Mouse (Mus musculus) CH12.LX (cell line): Measurements from ENCODE around the gene Ppp4r2.

Experiments
- CTCF ChIP-seq, 2 experiments: IDR thresholded peaks in 1 of 2; conservative IDR thresholded peaks in 1 of 2; 2 replicates each; pipeline ENCODE4 v1.5.1; 2011 to 2012; ENCODE audit warnings: low read depth in 2 of 2, low read length in 2 of 2, improper control_type of control experiment in 1 of 2, inconsistent platforms in 1 of 2, mild to moderate bottlenecking in 1 of 2, moderate library complexity in 1 of 2
- ELF1 ChIP-seq: IDR thresholded peaks from 2 replicates; pipeline ENCODE4 v1.6.1; 2014; ENCODE audit warnings: low read depth, mild to moderate bottlenecking, inconsistent platforms, low read length, improper control_type of control experiment
- EP300 ChIP-seq: IDR thresholded peaks from 2 replicates; pipeline ENCODE4 v1.6.1; 2011; ENCODE audit warnings: low read length, improper control_type of control experiment
- MAX ChIP-seq: IDR thresholded peaks from 2 replicates; pipeline ENCODE4 v1.6.1; 2011; ENCODE audit warnings: low read length, improper control_type of control experiment
- POLR2A ChIP-seq: IDR thresholded peaks from 2 replicates; pipeline ENCODE4 v1.6.1; 2011; ENCODE audit warnings: low read depth, mild to moderate bottlenecking, improper control_type of control experiment, low read length
- RCOR1 ChIP-seq: conservative IDR thresholded peaks from 2 replicates; pipeline ENCODE4 v1.6.1; 2012; ENCODE audit warnings: low read depth, mild to moderate bottlenecking, inconsistent platforms, low read length, improper control_type of control experiment
- SIN3A ChIP-seq: IDR thresholded peaks from 2 replicates; pipeline ENCODE4 v1.6.1; 2012; ENCODE audit warnings: low read length, improper control_type of control experiment, inconsistent platforms
- TBP ChIP-seq: conservative IDR thresholded peaks from 2 replicates; pipeline ENCODE4 v1.6.1; 2011; ENCODE audit warnings: low read depth, low read length, improper control_type of control experiment
- USF2 ChIP-seq: conservative IDR thresholded peaks from 2 replicates; pipeline ENCODE4 v1.6.1; 2011; ENCODE audit warnings: low read depth, low read length, improper control_type of control experiment
- ZMIZ1 ChIP-seq: IDR thresholded peaks from 2 replicates; pipeline ENCODE4 v1.6.1; 2012; ENCODE audit warnings: low read depth, mild to moderate bottlenecking, inconsistent platforms, low read length, improper control_type of control experiment

DNA sequence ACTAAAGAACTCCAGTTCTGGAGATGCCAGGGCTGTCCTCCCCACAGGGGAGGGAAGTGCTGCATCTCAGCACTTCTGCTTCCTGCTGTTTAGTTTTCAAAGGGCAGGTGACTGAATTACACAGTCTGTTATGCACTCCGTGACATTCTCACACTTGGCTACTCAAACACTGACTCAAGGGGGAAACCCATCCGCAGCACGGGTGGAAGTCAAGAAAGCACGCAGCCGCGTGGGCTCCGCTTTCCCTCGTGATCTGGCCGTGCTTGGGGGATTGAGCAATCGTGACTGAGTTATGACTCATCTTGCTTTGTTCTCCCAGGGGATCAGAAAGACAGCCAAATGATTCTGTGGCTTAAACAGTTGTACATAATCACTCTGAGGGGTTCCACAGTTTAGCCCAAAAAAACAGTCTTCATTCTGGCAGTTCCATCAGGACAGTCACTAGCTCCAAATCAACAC is 32.9 kb upstream of the Ppp4r2 start:
- TF ChIP-seq CTCF (conservative IDR thresholded peaks at IDR 0.05 in 1 of 2, IDR thresholded peaks at IDR 0.05 in 1 of 2; ENCODE audit: low read depth in 2 of 2, low read length in 2 of 2) (no peak), POLR2A (no peak), EP300 (peak; percentile 75; the same call in 1 of the 2 replicates), SIN3A (peak; percentile 56; the same call in 1 of the 2 replicates), ZMIZ1 (no peak), USF2 (no peak), RCOR1 (peak; percentile 15; the same call in 1 of the 2 replicates), MAX (peak; percentile 49; the same call in 1 of the 2 replicates), TBP (no peak), ELF1 (no peak)
